Mouse (Mus musculus): ENCODE measurements around the gene Mif4gd. TPM values are rescaled to one million over a fixed set of nuclear protein-coding genes. Genes with fewer than 3 reads are reported as not detected.

Gene Mif4gd
- polyA plus RNA-seq (2015; fragmentation: Illumina TruSeq; extraction: RNeasy Lipid Tissue Mini Kit (QIAGEN cat#74804); ENCODE audit: insufficient read depth, low replicate concordance) = 145 TPM

DNA sequence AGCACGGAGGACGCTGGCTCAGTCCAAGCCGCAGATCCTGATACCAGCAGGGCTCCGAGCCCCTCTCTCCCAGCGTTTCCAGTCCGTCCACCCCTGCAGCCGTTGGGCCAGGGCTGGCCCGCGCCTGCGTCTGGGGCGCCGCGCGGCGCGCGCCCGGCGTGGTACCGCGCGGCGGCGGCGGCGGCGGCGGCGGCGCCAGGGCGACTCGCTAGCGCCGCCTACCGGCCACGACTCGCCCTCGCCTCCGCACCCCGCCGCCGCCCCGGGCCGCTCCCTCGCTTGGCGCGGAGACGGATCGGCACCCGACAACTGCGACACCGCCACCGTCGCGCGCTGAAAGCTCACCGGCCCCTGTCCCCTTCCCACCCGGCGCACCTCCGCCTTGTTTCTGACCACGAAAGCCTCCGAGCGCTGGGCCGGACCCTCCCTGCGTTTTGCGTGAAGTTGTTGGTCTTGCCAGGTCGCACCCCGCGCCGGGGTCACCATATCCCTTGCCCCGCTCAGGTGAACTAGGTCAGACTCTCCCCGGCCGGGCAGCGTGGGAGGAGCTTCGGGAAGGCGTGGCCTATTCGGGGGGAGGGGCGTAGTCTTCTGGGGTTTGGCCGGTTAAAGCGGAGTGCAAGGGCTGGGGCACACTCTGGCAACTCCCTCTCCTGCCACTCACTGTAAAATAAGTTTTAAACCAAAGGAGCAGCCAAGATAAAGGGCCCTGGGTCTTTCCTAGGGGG, at the start of gene Mif4gd:
Gene Mif4gd (minus strand): TSS at position 560 of the 728 bp plus-strand sequence.

DNA sequence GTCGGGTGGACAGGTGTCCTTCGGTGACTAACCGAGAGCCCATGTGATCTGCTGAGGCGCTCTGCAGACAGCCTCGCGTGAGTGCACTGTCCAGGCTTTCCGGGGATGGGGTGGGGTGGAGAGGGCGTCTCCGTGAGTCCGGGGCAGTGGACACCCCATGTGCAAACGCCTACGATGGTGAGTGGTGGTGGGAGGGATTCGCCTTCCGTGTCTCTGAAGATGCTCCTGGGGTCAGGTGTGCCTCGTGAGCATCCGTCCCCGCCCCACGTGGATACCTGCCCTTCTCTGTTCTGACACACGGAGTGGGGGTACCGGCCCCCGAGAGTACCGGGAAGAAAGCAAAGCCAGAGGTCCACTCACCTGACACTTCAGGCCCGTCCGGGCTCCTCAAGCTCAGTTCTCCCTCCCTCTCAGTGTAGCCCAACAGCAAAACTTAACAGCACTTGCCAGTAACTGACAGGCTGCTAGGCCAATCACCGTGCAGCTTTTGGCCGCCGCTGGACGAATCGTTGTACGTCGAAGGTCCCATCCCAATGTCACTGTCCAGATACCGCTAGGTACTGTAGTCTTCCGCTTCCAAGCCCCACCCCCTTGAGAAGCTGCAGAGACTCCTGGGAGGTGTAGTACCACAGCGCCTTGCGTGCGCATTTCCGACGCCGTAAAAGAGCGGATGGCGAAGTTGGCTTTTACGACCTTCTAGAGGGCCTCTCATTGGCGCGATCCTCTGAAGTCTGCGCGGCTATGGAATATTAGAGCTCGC, 15.1 kb upstream of the Mif4gd start, which contains the start of gene Slc25a19:
Gene Slc25a19 (minus strand): TSS at position 591 of the 760 bp plus-strand sequence.

DNA sequence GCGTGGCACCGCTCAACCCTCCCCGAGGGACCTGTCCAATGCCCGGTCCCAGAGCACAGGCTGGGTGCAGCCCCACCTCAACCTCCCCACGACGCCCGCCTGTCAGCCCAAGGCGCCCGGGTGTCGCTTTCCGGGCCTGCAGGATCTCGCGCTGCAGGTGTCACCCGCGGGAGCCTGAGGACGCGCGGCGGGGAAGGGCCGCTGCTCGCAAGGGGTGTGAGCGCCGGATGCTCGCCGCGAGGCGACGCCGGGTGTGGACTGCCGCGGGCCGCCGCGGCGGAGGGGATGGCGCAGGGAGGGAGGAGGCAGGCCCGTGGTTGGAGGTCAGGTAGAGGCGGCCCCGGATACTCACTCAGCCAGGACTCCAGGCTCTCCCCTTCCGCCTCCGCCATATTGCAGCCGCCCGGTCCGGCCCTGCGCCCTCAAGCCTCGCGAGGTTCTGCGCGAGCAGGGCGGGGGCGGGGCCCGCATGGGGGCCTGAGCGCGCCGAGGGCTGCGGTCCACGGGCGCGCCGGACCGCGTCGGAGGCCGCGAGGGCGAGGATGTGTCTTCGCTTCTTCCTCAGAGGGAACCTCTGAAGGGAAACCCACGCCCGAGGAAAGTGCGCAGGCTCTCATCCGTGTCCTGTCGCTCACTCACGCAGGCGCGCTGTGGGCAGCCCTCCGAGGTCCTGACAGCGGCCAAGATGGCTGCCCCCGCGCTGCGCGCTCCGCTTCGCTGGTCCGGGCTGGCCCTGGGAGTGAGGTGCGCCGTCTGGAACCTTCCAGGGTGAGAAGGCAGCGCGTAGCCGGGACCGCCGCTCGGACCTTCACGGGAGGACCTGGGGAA, 9.1 kb downstream of the Mif4gd start, which contains the start of the genes Mrps7 and Gga3:
Gene Mrps7 (plus strand): TSS at position 450 of the 828 bp plus-strand sequence.
Gene Gga3 (minus strand): TSS at position 576 of the 828 bp plus-strand sequence.

DNA sequence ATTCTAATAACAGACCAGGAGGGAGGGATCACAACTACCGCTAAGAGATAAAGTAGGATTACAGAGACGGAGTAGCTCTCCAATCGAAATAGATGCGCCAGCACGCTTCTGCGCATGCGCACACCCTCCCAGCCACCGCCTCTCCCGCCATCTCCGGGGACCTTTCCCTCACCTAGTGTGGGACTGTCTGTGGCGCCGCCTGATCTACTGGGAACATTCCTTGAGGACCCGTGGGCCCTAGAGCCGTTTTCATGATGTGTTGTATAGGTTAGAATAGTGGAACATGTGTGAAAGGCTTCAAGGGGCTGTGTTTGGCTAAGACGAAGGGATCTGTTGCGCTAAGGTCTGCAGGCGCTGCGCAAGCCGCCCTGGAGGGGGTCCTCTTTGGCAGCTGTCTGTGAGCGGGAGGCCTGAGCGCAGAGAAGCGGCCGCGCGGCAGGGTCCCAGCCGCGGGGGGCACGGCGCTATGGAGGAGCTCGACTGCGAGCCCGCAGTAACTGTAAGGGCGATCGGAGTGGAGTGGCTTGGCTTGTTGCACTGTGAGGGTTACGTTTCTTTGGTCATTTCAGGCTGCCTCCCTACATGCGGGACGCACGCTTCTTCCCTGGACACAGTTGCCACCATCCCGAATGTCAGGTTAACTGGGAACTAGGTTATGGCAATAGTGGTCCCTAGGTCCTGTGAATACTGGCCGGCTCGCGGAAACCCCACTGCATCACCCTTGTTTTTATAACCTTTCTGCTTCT, 48.5 kb downstream of the Mif4gd start, which contains the start of gene Nup85:
Gene Nup85 (plus strand): TSS at position 371 of the 746 bp plus-strand sequence.

Other genes with a start within 250 kb of the Mif4gd start
- 6.4 TPM for gene Hid1, start 245.2 kb downstream of the Mif4gd start, polyA plus RNA-seq (2015; fragmentation: Illumina TruSeq; extraction: RNeasy Lipid Tissue Mini Kit (QIAGEN cat#74804); ENCODE audit: insufficient read depth, low replicate concordance)
- gene Cdr2l, start 231.1 kb downstream of the Mif4gd start, polyA plus RNA-seq (2015; fragmentation: Illumina TruSeq; extraction: RNeasy Lipid Tissue Mini Kit (QIAGEN cat#74804); ENCODE audit: insufficient read depth, low replicate concordance) = 3.0 TPM
- 64.5 TPM for gene Mrpl58, start 209.2 kb downstream of the Mif4gd start, polyA plus RNA-seq (2015; fragmentation: Illumina TruSeq; extraction: RNeasy Lipid Tissue Mini Kit (QIAGEN cat#74804); ENCODE audit: insufficient read depth, low replicate concordance)
- gene Atp5h, start 193.0 kb downstream of the Mif4gd start, polyA plus RNA-seq (2015; fragmentation: Illumina TruSeq; extraction: RNeasy Lipid Tissue Mini Kit (QIAGEN cat#74804); ENCODE audit: insufficient read depth, low replicate concordance) = 558 TPM
- gene Kctd2, start 192.8 kb downstream of the Mif4gd start, polyA plus RNA-seq (2015; fragmentation: Illumina TruSeq; extraction: RNeasy Lipid Tissue Mini Kit (QIAGEN cat#74804); ENCODE audit: insufficient read depth, low replicate concordance) = 34.0 TPM
- not detected for gene Trim80, start 172.4 kb downstream of the Mif4gd start, polyA plus RNA-seq (2015; fragmentation: Illumina TruSeq; extraction: RNeasy Lipid Tissue Mini Kit (QIAGEN cat#74804); ENCODE audit: insufficient read depth, low replicate concordance)
- 6.9 TPM for gene Slc16a5, start 150.5 kb downstream of the Mif4gd start, polyA plus RNA-seq (2015; fragmentation: Illumina TruSeq; extraction: RNeasy Lipid Tissue Mini Kit (QIAGEN cat#74804); ENCODE audit: insufficient read depth, low replicate concordance)
- gene Armc7, start 137.3 kb downstream of the Mif4gd start, polyA plus RNA-seq (2015; fragmentation: Illumina TruSeq; extraction: RNeasy Lipid Tissue Mini Kit (QIAGEN cat#74804); ENCODE audit: insufficient read depth, low replicate concordance) = 16.0 TPM
- gene Nt5c, start 121.1 kb downstream of the Mif4gd start, polyA plus RNA-seq (2015; fragmentation: Illumina TruSeq; extraction: RNeasy Lipid Tissue Mini Kit (QIAGEN cat#74804); ENCODE audit: insufficient read depth, low replicate concordance) = 60.8 TPM
- 133 TPM for gene Jpt1, start 98.6 kb downstream of the Mif4gd start, polyA plus RNA-seq (2015; fragmentation: Illumina TruSeq; extraction: RNeasy Lipid Tissue Mini Kit (QIAGEN cat#74804); ENCODE audit: insufficient read depth, low replicate concordance)
- 663 TPM for gene Sumo2, start 76.7 kb downstream of the Mif4gd start, polyA plus RNA-seq (2015; fragmentation: Illumina TruSeq; extraction: RNeasy Lipid Tissue Mini Kit (QIAGEN cat#74804); ENCODE audit: insufficient read depth, low replicate concordance)
- gene Nup85, start 48.5 kb downstream of the Mif4gd start, polyA plus RNA-seq (2015; fragmentation: Illumina TruSeq; extraction: RNeasy Lipid Tissue Mini Kit (QIAGEN cat#74804); ENCODE audit: insufficient read depth, low replicate concordance) = 89.0 TPM
- 23.8 TPM for gene Mrps7, start 9.0 kb downstream of the Mif4gd start, polyA plus RNA-seq (2015; fragmentation: Illumina TruSeq; extraction: RNeasy Lipid Tissue Mini Kit (QIAGEN cat#74804); ENCODE audit: insufficient read depth, low replicate concordance)
- 52.1 TPM for gene Gga3, start 8.9 kb downstream of the Mif4gd start, polyA plus RNA-seq (2015; fragmentation: Illumina TruSeq; extraction: RNeasy Lipid Tissue Mini Kit (QIAGEN cat#74804); ENCODE audit: insufficient read depth, low replicate concordance)
- 58.5 TPM for gene Slc25a19, start 15.3 kb upstream of the Mif4gd start, polyA plus RNA-seq (2015; fragmentation: Illumina TruSeq; extraction: RNeasy Lipid Tissue Mini Kit (QIAGEN cat#74804); ENCODE audit: insufficient read depth, low replicate concordance)
- 264 TPM for gene Grb2, start 95.6 kb upstream of the Mif4gd start, polyA plus RNA-seq (2015; fragmentation: Illumina TruSeq; extraction: RNeasy Lipid Tissue Mini Kit (QIAGEN cat#74804); ENCODE audit: insufficient read depth, low replicate concordance)
- 7.2 TPM for gene Tmem94, start 152.5 kb upstream of the Mif4gd start, polyA plus RNA-seq (2015; fragmentation: Illumina TruSeq; extraction: RNeasy Lipid Tissue Mini Kit (QIAGEN cat#74804); ENCODE audit: insufficient read depth, low replicate concordance)
- gene Caskin2, start 200.7 kb upstream of the Mif4gd start, polyA plus RNA-seq (2015; fragmentation: Illumina TruSeq; extraction: RNeasy Lipid Tissue Mini Kit (QIAGEN cat#74804); ENCODE audit: insufficient read depth, low replicate concordance) = 3.5 TPM
- 7.3 TPM for gene Tsen54, start 201.8 kb upstream of the Mif4gd start, polyA plus RNA-seq (2015; fragmentation: Illumina TruSeq; extraction: RNeasy Lipid Tissue Mini Kit (QIAGEN cat#74804); ENCODE audit: insufficient read depth, low replicate concordance)
- gene Llgl2, start 211.1 kb upstream of the Mif4gd start, polyA plus RNA-seq (2015; fragmentation: Illumina TruSeq; extraction: RNeasy Lipid Tissue Mini Kit (QIAGEN cat#74804); ENCODE audit: insufficient read depth, low replicate concordance) = 7.2 TPM
- 0.15 TPM for gene Myo15b, start 245.4 kb upstream of the Mif4gd start, polyA plus RNA-seq (2015; fragmentation: Illumina TruSeq; extraction: RNeasy Lipid Tissue Mini Kit (QIAGEN cat#74804); ENCODE audit: insufficient read depth, low replicate concordance)